Mouse (Mus musculus) adrenal gland, adult (tissue): ENCODE data around the gene Wdr20.

Source experiments
- DNase-seq, 2 experiments: peaks; one replicate each; pipeline ENCODE4 v3.0.0; 2022 to 2023; ENCODE audit warnings: low spot score in 1 of 2; ENCODE audit not compliant: inconsistent age in 2 of 2

Wdr20 gene

GRCm38 (mm10) chr12:110814924-110815323 is 77.2 kb downstream of the Wdr20 start:
- no peak for DNase-seq

DNA sequence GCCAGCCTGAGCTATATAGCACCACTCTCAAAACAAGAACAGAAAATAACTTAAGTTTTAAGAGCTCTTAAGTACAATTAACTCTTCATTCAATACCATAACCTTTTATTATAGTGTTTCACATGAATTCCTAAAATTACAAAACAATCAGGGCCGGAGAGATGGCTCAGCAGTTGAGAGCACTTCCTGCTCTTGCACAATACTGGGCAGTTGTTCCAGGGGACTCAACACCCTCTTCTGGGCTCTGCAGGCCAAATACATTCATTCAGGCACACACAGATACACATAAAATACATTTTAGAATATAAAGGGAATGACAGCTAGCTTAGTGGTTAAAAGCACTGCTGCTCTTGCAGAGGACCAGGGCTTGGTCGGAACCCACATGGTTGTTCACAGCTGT is 79.1 kb downstream of the Wdr20 start:
- no peak for DNase-seq

DNA sequence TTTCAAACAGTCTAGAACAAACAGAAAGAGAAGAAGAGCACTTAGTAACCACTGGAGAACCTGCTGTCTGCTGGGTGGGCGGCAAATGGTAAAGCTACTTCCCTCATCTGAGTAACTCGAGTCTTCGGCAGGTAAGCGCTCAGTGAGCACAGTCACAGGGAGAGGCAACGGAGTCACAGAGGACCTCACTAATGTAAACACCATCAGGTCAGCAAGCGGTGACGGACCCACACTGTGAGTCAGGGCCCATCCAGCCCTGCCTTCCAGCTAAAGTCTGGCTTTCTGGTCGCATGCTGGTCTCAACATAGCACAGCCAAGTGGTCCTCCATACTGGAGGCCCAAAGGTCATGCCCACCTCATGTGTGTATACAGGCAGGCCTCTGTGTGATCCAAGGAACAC is 81.6 kb downstream of the Wdr20 start:
- no peak for DNase-seq

GRCm38 (mm10) chr12:110821787-110822186 is 84.0 kb downstream of the Wdr20 start:
- no peak for DNase-seq

DNA sequence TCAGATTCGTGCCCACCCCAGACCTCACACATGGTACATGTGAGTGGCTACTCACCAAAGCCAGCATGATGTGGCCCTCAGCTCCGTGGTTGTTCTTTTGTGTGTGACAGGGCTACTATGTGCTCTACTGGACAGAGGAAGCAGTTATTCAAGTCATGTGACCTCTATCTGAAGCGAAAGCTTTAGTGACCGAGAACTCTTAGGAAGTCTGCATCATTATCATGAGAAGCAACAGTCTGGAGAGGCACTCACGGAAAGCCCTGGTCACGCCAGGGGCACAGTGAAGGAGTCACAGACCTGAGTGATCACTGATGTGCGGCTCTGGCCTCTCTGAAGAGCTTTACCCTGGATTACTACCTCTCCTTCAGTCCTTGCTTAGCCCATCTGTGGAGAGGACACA is 84.6 kb downstream of the Wdr20 start:
- no peak for DNase-seq

DNA sequence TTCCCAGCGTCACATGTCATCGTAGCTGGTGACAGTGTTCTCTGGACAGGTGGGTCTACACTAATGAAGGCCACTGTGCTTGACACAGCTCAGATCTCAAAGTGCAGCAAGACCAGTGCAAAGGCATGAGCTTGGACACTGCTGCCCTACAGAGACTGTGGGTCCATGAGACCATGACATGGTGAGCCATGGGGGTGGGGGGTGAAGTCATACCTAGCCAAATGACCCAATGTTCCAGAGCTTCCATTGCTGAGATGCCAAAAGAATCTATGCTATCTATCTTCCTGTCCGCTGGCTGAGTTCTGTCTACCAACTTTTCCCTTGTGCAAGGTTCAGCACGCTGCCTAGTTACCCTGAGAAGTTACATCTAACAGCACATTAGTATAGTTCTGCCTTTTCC is 91.2 kb downstream of the Wdr20 start:
- DNase-seq: peak; percentile 43 to 53

DNA sequence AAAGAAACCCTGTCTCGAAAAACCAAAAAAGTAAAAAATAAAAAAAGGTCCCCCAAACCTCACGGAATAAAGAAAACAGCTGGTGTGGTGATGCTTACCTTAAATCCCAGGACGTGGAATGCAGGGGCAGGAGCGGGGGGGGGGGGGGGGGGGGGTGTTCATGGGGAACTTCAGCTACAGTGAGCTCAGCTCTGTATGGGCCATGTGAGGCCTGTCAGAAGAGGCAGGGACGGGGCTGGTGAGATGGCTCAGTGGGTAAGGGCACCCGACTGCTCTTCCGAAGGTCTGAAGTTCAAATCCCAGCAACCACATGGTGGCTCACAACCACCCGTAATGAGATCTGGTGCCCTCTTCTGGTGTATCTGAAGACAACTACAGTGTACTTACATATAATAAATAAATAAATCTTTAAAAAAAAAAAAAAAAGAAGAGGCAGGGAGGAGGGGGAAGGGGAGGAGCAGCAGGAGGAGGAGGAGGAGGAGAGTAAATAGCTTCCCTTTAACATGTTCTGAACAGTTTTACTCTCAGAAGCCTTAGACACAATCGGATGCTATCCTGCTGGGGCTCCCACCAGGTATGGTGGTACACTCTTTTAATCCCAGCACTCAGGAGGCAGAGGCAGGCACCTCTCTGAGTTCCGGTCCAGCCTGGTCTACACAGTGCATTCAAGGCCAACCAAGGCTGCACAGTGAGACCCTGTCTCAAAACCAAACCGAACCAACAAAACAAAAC is 92.7 kb downstream of the Wdr20 start:
- DNase-seq: no peak

GRCm38 (mm10) chr12:110835182-110835581 is 97.4 kb downstream of the Wdr20 start:
- no peak for DNase-seq

- no peak for DNase-seq
Measured at GRCm38 (mm10) chr12:110836729-110837128, 99.0 kb downstream of the Wdr20 start.

DNA sequence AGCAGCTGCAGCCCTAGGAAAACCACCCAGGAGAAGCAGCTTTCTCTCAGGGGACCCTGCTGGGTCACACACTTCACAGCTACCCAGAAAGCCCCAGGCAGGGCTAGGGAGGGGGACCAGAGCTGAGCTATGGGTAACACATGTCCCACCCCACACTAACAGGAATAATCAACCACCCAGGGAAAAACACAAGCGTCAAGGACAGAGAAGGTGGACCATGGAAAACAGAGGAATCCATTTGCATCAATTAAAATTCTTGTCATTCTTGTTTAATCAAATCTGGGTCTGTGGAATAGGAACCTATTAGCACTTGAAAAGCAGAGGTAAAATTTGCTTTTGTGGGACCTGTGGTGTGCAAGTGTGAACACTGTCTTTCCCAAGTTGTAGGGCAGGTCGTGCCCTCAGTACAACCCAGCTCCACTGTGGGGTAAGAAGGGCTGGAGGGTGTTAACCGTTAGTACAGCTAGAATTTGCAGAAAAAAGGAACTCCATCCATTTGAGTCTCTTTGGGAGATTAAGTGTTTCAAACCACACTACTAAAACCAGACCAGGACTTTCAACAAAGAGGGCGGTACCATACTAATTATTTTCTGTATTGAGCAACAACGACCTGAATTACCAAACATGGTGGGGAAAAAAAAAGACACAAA is 99.6 kb downstream of the Wdr20 start:
- DNase-seq: no peak

DNA sequence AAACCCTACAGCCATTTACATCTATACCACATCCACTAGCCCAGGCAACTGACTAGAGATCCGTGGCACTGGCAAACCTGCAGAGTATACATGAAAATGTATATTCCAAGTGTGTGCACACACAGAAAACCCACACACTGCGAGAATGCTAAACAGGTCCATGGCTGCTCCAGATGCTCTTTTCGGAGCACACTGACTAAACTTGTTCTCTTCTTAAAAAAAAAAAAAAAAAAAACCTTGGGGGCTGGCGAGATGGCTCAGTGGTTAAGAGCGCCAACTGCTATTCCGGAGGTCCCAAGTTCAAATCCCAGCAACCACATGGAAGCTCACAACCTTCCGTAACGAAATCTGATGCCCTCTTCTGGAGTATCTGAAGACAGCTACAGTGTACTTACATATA is 100.1 kb downstream of the Wdr20 start:
- no peak for DNase-seq

GRCm38 (mm10) chr12:110840348-110841198 is 102.8 kb downstream of the Wdr20 start, which contains the start of gene Mok:
Mok (minus strand) TSS chr12:110840939.
- peak; percentile 96 to 99 for DNase-seq

GRCm38 (mm10) chr12:110841731-110842493 is 104.2 kb downstream of the Wdr20 start:
- DNase-seq: no peak

GRCm38 (mm10) chr12:110843194-110844048 is 105.7 kb downstream of the Wdr20 start:
- peak; percentile 88 to 96 for DNase-seq

- peak in 1 of 2 experiments; percentile 63 for DNase-seq
Measured at GRCm38 (mm10) chr12:110844227-110845130, 106.7 kb downstream of the Wdr20 start.

GRCm38 (mm10) chr12:110845131-110845880 is 107.6 kb downstream of the Wdr20 start:
- DNase-seq: peak; percentile 95 to 99

- DNase-seq: peak in 1 of 2 experiments; percentile 69
Measured at GRCm38 (mm10) chr12:110846191-110846765, 108.5 kb downstream of the Wdr20 start.
